Mouse (Mus musculus) heart, embryonic 14.5 days (tissue): ENCODE measurements around the gene Tent5a. TPM values are rescaled to one million over a fixed set of nuclear protein-coding genes. Genes with fewer than 3 reads are reported as not detected.

ENCODE experiments used
- ATAC-seq: fragments of 200-750 bp; cut with Nextera tagmentation; 2 replicates; pipeline ENCODE4 v1.8.0; 2017; ENCODE audit warnings: low read depth, moderate TSS enrichment; ENCODE audit not compliant: insufficient number of reproducible peaks, insufficient read depth, low FRiP score
- H3K27ac ChIP-seq, 2 experiments: fragments of 200-500 bp in 1 of 2; fragments of 300-500 bp in 1 of 2; sonication (generic) in 1 of 2; replicated peaks in 1 of 2; 2 replicates each; pipeline ENCODE4 v1.5.1; 2012 to 2014; ENCODE audit warnings: low read depth in 2 of 2, low read length in 2 of 2, control low read depth in 1 of 2, mild to moderate bottlenecking in 1 of 2, mixed read lengths in 1 of 2; ENCODE audit not compliant: control insufficient read depth in 1 of 2, insufficient read depth in 1 of 2
- H3K27me3 ChIP-seq: fragments of 300-500 bp; sonication (generic); 2 replicates; pipeline ENCODE4 v1.6.1; 2014; ENCODE audit warnings: mild to moderate bottlenecking, low read length, control low read depth; ENCODE audit not compliant: control insufficient read depth, insufficient read depth
- H3K36me3 ChIP-seq: fragments of 300-500 bp; sonication (generic); 2 replicates; pipeline ENCODE4 v1.6.1; 2014; ENCODE audit warnings: mild to moderate bottlenecking, control low read depth, low read length, mixed read lengths; ENCODE audit not compliant: control insufficient read depth, insufficient read depth
- H3K4me1 ChIP-seq, 2 experiments: fragments of 200-500 bp in 1 of 2; fragments of 300-500 bp in 1 of 2; sonication (generic) in 1 of 2; 2 replicates each; pipeline ENCODE4 v1.6.1; 2012 to 2014; ENCODE audit warnings: low read length in 2 of 2, control low read depth in 1 of 2, mixed read lengths in 1 of 2; ENCODE audit not compliant: control insufficient read depth in 2 of 2, insufficient read depth in 2 of 2
- H3K4me2 ChIP-seq: fragments of 300-500 bp; sonication (generic); 2 replicates; pipeline ENCODE4 v1.6.1; 2014; ENCODE audit warnings: mild to moderate bottlenecking, low read length
- H3K4me3 ChIP-seq, 2 experiments: fragments of 200-500 bp in 1 of 2; fragments of 300-500 bp in 1 of 2; sonication (generic) in 1 of 2; 2 replicates each; pipeline ENCODE4 v1.5.1; 2012 to 2014; ENCODE audit warnings: low read length in 2 of 2, mild to moderate bottlenecking in 2 of 2, control low read depth in 1 of 2, low read depth in 1 of 2, moderate library complexity in 1 of 2; ENCODE audit not compliant: control insufficient read depth in 1 of 2, insufficient read depth in 1 of 2
- H3K9ac ChIP-seq: fragments of 300-500 bp; sonication (generic); 2 replicates; pipeline ENCODE4 v1.6.1; 2014; ENCODE audit warnings: mild to moderate bottlenecking, low read length
- H3K9me3 ChIP-seq: fragments of 300-500 bp; sonication (generic); 2 replicates; pipeline ENCODE4 v1.6.1; 2016; ENCODE audit warnings: low read length, control low read depth; ENCODE audit not compliant: control insufficient read depth
- WGBS: fragments of 180-500 bp; shearing (Covaris S2); extraction: QIAGEN DNeasy Blood & Tissue Kit; methylation state at CpG from one replicate; pipeline ENCODE4 v1.1.7; 2014; 5-methylcytosine and 5-hydroxymethylcytosine counted together
- polyA plus RNA-seq: library from polyadenylated mRNA; unstranded; fragments of >200 nt; fragmentation: Nextera tagmentation; extraction: Ambion mirVana; gene quantifications from 2 replicates; pipeline ENCODE4 v1.2.1, GENCODE M21; 2014

Gene Tent5a
- polyA plus RNA-seq, 1 experiment from 2014 or later, result 13.0 TPM

DNA sequence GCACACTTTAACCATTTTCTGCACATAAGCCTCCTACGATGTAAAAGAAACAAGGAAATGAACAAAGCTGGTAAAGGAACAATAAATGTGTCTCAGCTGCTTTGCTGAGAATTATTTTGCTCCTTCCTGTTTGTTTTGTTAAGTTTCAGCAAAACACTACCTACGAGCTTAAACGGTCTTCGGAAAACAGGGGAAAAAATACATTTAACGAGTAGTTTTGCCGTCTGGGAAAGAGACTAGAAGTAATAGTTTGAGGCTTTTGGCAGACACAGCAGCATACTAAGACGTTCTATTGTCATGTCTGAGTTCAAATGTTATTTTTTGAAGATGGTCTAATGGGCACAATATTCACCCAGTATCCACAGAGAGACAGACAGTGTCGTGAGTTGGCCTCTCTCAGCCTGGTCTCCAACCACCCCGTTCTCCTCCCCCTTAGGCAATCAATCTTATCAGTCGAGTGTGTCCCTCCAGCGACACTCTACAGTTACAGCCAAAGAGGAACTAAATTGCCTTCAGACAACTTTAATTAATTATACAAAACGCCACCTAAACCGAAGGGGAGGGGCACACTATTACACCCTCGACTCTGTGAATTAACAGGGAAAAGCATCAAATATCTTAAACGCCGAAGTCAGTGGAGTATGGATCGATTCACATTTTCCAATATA lies 1.8 kb downstream of the Tent5a start:
- H3K4me1 ChIP-seq, result peaks cover 0 to 6% of the 10 kb centered on the region in 2 experiments; a peak in 2 of 4 replicates
- peaks cover 10% of the 10 kb centered on the region; the same call in 1 of the 2 replicates for H3K36me3 ChIP-seq
- peak overlapping the region; percentile 71 for H3K4me2 ChIP-seq
- H3K9me3 ChIP-seq, result no peaks in the 10 kb centered on the region
- H3K9ac ChIP-seq, result peak overlapping the region; percentile 88
- H3K27ac ChIP-seq, result peak overlapping the region; percentile 79 to 95
- H3K4me3 ChIP-seq, result peak overlapping the region; percentile 68 to 84
- 27% methylated on average over 17 of the region's 17 CpGs for WGBS
- no peaks in the 10 kb centered on the region for H3K27me3 ChIP-seq
- ATAC-seq, result no peak

DNA sequence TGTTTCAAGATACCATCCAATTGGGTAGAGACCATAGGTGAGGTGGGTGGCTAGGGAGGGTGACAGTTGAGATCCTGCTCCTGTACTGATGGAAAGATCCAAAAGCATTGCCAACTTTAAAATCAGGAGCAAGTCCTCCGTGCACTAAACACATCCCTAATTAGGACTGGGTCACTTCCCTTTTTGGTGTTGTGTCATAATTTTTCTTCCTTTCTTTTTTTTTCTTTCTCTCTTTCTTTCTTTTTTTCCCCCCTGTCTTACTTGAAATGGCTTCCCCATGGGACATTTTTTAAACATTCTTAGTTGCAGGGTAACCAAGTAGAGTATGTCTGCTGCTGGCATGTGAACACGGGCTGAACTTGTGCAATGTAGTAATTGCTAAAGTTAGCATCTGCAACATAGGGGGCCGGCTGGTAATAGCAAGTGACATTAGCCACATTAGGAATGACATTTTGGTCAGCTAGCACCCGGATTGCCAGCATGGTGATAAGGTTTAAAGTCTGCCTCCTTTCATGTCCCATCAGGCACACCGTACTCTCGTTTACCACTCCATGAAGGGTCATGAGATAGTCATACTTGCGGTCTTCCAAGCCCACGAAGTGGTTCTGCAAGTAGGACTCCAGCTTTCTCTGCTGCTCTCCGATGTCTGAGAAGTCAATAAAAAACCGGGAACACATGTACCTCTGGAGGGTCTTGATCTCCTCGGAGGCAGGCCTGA lies 2.8 kb downstream of the Tent5a start:
- Histone ChIP-seq H3K36me3 (peaks cover 11% of the 10 kb centered on the region; the same call in 1 of the 2 replicates), H3K4me3 (peak overlapping the region; percentile 68 to 84), H3K27me3 (no peaks in the 10 kb centered on the region), H3K4me1 (peaks cover 0 to 6% of the 10 kb centered on the region in 2 experiments; a peak in 2 of 4 replicates), H3K9ac (peak overlapping the region; percentile 88), H3K9me3 (no peaks in the 10 kb centered on the region), H3K4me2 (peak overlapping the region; percentile 71), H3K27ac (peak overlapping the region; percentile 79 to 95)
- no peak for ATAC-seq
- 31% methylated on average over 11 of the region's 11 CpGs for WGBS

DNA sequence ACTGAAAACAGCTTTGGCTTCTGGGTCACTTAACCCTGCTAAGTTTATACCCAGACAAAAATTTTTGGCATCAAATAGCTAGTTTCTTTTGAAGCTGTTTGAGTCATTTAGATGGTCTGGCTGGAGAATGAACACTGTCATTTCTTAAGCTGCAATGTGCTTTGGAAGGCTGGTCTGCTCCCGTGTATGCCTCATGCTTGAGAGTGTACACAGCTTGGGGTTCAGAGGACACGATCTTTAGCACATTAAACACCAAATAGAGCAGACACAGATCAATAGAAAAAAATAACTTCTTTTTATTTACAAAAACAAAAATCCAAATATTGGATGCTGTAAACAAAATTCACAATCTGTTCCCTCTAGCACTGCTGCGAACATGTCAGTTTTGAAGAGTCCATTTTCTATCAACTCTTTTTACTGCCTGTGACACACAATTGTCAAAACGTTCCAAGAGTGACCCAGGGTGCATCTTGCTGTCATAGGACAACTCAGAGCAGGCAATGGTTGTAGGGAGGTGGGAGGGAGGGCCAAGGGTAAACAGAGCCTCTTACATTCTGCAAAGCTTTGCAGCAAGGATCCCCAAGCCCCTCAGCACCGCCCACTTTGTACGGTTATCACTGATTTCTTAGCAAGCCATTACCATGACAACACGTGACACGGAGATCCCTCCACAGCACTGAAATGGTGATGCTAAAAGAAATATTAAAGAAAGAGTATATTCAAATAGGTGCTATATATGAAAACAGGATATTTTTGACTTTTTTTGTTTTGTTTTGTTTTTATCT lies 6.8 kb downstream of the Tent5a start:
- Histone ChIP-seq H3K9me3 (no peaks in the 10 kb centered on the region), H3K27me3 (no peaks in the 10 kb centered on the region), H3K36me3 (peaks cover 13% of the 10 kb centered on the region; the same call in 1 of the 2 replicates), H3K27ac (no peak overlapping the region), H3K4me1 (peaks cover 0 to 6% of the 10 kb centered on the region in 2 experiments; a peak in 2 of 4 replicates), H3K4me2 (no peak overlapping the region), H3K9ac (no peak overlapping the region), H3K4me3 (no peak overlapping the region)
- ATAC-seq, result no peak
- 71% methylated on average over 8 of the region's 8 CpGs for WGBS

DNA sequence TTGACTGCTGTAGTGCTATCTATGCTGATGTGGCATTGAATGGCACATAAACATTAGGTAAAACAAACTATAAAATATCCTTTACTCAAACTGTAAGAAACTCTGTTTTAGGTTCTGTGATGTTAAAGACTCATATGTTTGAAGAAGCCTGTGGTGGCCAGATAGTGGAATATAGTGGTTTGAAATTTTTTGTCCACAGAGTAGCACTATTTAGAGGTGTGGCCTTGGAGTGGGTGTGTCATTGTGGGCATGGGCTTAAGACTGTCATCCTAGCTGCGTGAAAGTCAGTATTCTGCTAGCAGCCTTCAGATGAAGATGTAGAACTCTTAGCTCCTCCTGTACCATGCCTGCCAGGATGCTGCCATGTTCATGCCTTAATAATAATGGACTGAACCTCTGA lies 11.0 kb downstream of the Tent5a start:
- Histone ChIP-seq H3K4me1 (no peaks in the 10 kb centered on the region), H3K27me3 (no peaks in the 10 kb centered on the region), H3K9me3 (no peaks in the 10 kb centered on the region), H3K9ac (no peak overlapping the region), H3K4me2 (no peak overlapping the region), H3K27ac (no peak overlapping the region), H3K4me3 (no peak overlapping the region), H3K36me3 (0 out of 2 replicates have a peak, but pooled peaks cover 6% of the 10 kb centered on the region)
- ATAC-seq, result no peak
- WGBS, result 60% methylated on average over 1 of the region's 1 CpGs

DNA sequence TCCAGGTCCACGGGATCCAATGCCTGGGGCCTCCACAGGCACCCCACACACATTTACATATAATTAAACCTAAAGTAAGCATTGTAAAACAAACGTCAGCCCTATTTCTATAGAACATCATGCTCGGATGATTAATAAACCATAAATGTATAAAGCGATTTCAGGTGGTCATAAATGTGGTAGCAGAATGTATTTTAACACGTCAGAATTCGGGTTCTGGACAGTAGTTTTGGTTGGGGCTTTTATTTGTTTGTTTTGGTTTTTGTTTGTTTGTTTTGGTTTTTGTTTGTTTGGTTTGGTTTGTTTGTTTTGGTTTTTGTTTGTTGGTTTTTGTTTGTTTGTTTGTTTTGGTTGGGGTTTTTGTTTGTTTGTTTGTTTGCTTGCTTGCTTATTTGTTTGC lies 14.7 kb downstream of the Tent5a start, which contains the start of gene Gm11114:
Gene Gm11114 (plus strand): TSS at position 301 of the 400 bp plus-strand sequence.
- no peaks in the 10 kb centered on the region for H3K9me3 ChIP-seq
- no peaks in the 10 kb centered on the region for H3K4me1 ChIP-seq
- no peak within 1 kb of the TSS for H3K9ac ChIP-seq
- H3K4me3 ChIP-seq, result no peak within 1 kb of the TSS
- H3K4me2 ChIP-seq, result no peak within 1 kb of the TSS
- no peaks in the 10 kb centered on the region for H3K27me3 ChIP-seq
- H3K36me3 ChIP-seq, result no peaks in the 10 kb centered on the region
- H3K27ac ChIP-seq, result no peak within 1 kb of the TSS
- ATAC-seq, result no peak
- 85% methylated on average over 6 of the region's 6 CpGs for WGBS

DNA sequence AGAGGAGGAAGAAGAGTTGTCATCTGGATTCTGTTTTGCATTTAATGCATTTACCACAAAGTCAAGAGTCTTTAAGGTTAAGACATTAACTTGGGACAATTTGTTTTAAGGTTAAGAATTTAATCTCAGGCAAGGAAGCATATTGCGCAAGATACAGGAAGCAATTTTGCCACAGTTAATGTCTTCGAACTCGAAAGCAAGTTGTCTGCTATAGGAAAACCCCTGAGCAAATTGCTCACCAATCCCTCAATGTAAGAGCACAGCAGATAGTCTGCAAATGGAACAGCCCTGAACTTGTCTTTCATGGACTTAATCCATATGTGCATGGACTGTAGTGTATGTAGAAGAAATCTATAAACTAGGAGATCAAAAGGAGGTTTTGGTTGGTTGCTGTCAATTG lies 23.8 kb downstream of the Tent5a start:
- Histone ChIP-seq H3K4me1 (no peaks in the 10 kb centered on the region), H3K9me3 (no peaks in the 10 kb centered on the region), H3K4me2 (no peak overlapping the region), H3K27ac (no peak overlapping the region), H3K27me3 (no peaks in the 10 kb centered on the region), H3K9ac (no peak overlapping the region), H3K4me3 (no peak overlapping the region), H3K36me3 (no peaks in the 10 kb centered on the region)
- WGBS, result 86% methylated on average over 3 of the region's 3 CpGs
- no peak for ATAC-seq

DNA sequence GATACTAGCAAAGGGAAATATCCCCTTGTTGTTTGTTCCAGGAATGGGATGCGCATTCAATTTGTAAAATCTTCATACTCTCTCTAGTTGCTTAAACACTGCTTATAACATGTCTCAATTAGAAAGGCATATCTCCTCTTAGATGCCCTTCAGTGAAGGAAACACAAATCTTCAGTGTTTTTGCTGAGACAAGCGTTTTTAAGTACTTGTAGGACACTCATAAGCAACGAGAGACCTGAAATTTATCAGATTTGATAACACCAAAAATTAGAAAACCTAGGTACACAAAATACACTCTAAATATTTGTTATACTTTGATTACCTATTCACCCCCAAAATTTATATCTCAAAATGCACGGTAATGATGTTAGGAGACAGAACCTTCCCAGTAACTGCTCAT lies 24.3 kb downstream of the Tent5a start:
- Histone ChIP-seq H3K36me3 (no peaks in the 10 kb centered on the region), H3K4me2 (no peak overlapping the region), H3K4me1 (no peaks in the 10 kb centered on the region), H3K9ac (no peak overlapping the region), H3K4me3 (no peak overlapping the region), H3K9me3 (no peaks in the 10 kb centered on the region), H3K27ac (no peak overlapping the region), H3K27me3 (no peaks in the 10 kb centered on the region)
- no peak for ATAC-seq
- 77% methylated on average over 4 of the region's 4 CpGs for WGBS
